ENCODE assay signal across 8 mouse cellular contexts in genomic region chr7:100663729-100664304, GRCm38 (mm10). TPM values are rescaled to one million over a fixed set of nuclear protein-coding genes. Genes with fewer than 3 reads are reported as not detected.
DNase-seq lines count a peak whose midpoint lies in the region; ATAC-seq and TF ChIP-seq lines count a peak whose summit lies in the region.

No protein-coding gene starts in this region.

- no peaks in the 10 kb centered on the region for H3K36me3 ChIP-seq in forebrain, embryonic 10.5 days (replicated peaks)
- no peaks in the 10 kb centered on the region for H3K36me3 ChIP-seq in hindbrain, embryonic 11.5 days (ENCODE audit: control insufficient read depth, insufficient read depth, low read length)
- H3K36me3 ChIP-seq in midbrain, embryonic 13.5 days = no peaks in the 10 kb centered on the region

- no peak for TF ChIP-seq CTCF in layer of hippocampus, adult 2 months (conservative IDR thresholded peaks at IDR 0.05)

- H3K4me1 ChIP-seq in forebrain, embryonic 10.5 days = peaks cover 23% of the 10 kb centered on the region
- no peaks in the 10 kb centered on the region for H3K4me1 ChIP-seq in hindbrain, embryonic 11.5 days (replicated peaks; ENCODE audit: control insufficient read depth, insufficient read depth, low read length)
- peaks cover 16% of the 10 kb centered on the region for H3K4me1 ChIP-seq in midbrain, embryonic 13.5 days (replicated peaks)

- peaks cover 13% of the 10 kb centered on the region for H3K27me3 ChIP-seq in forebrain, embryonic 10.5 days (ENCODE audit: poor library complexity, severe bottlenecking)
- H3K27me3 ChIP-seq in hindbrain, embryonic 11.5 days (ENCODE audit: control insufficient read depth, insufficient read depth, low read length) = no peaks in the 10 kb centered on the region
- H3K27me3 ChIP-seq in midbrain, embryonic 13.5 days = peaks cover 7% of the 10 kb centered on the region; the same call in 1 of the 2 replicates

- no peak for DNase-seq in layer of hippocampus, adult 2 months (ENCODE audit: low spot score in 2 of 2)
- no peak for DNase-seq in layer of hippocampus, postnatal 10 days (ENCODE audit: low spot score in 2 of 2)
- DNase-seq in forebrain, embryonic 10.5 days (ENCODE audit: extremely low spot score, low spot score) = no peak
- DNase-seq in hindbrain, embryonic 11.5 days (ENCODE audit: low spot score) = no peak
- DNase-seq in right cerebral cortex, adult 2 months (ENCODE audit: low spot score in 2 of 2) = no peak
- no peak for DNase-seq in cerebellum, postnatal 36 days

- no peak overlapping the region for H3K4me3 ChIP-seq in layer of hippocampus, adult 2 months
- H3K4me3 ChIP-seq in forebrain, embryonic 10.5 days = peak overlapping the region; percentile 14; the same call in 1 of the 2 replicates
- no peak overlapping the region for H3K4me3 ChIP-seq in hindbrain, embryonic 11.5 days (ENCODE audit: low read depth, low read length)
- H3K4me3 ChIP-seq in midbrain, embryonic 13.5 days (replicated peaks) = no peak overlapping the region

- H3K4me2 ChIP-seq in hindbrain, embryonic 11.5 days (replicated peaks; ENCODE audit: low read depth, low read length) = no peak overlapping the region
- H3K4me2 ChIP-seq in midbrain, embryonic 13.5 days (replicated peaks) = peak overlapping the region; percentile 38

- ATAC-seq in hindbrain, embryonic 11.5 days (ENCODE audit: low FRiP score) = peak; percentile 17; the same call in 1 of the 2 replicates
- peak; percentile 53; the same call in 1 of the 2 replicates for ATAC-seq in midbrain, embryonic 13.5 days
- no peak for ATAC-seq in granulocyte monocyte progenitor cell, adult 5-6 weeks (replicated peaks; ENCODE audit: poor library complexity, severe bottlenecking)

- peak overlapping the region; percentile 37; the same call in 1 of the 2 replicates for H3K27ac ChIP-seq in layer of hippocampus, adult 2 months
- no peak overlapping the region for H3K27ac ChIP-seq in forebrain, embryonic 10.5 days
- H3K27ac ChIP-seq in hindbrain, embryonic 11.5 days (ENCODE audit: low read depth, low read length) = no peak overlapping the region
- H3K27ac ChIP-seq in midbrain, embryonic 13.5 days = no peak overlapping the region

- 69% methylated on average over 11 of the region's 11 CpGs for WGBS in forebrain, embryonic 10.5 days
- 68% methylated on average over 11 of the region's 11 CpGs for WGBS in hindbrain, embryonic 11.5 days
- 56% methylated on average over 11 of the region's 11 CpGs for WGBS in midbrain, embryonic 13.5 days

- no peaks in the 10 kb centered on the region for H3K9me3 ChIP-seq in forebrain, embryonic 10.5 days
- H3K9me3 ChIP-seq in hindbrain, embryonic 11.5 days (ENCODE audit: control insufficient read depth, low read length) = no peaks in the 10 kb centered on the region
- no peaks in the 10 kb centered on the region for H3K9me3 ChIP-seq in midbrain, embryonic 13.5 days

- H3K9ac ChIP-seq in hindbrain, embryonic 11.5 days (ENCODE audit: low read depth, low read length) = no peak overlapping the region
- H3K9ac ChIP-seq in midbrain, embryonic 13.5 days (replicated peaks) = peak overlapping the region; percentile 30

RNA-seq across cellular contexts. Expression of gene Plekhb1, which starts 1.6 kb away (rescaled TPM):
- total RNA-seq in layer of hippocampus, adult 2 months (2021) = 100 to 1,000 TPM; 199 to 203 TPM
- 10 to 100 TPM; 28.9 to 36.8 TPM for total RNA-seq in layer of hippocampus, postnatal 10 days (2021)
- polyA plus RNA-seq in forebrain, embryonic 10.5 days (2016; fragmentation: Nextera tagmentation; extraction: Ambion mirVana) = 3.2 and 4.0 TPM in 2 replicates
- polyA plus RNA-seq in hindbrain, embryonic 11.5 days (2014; fragmentation: Nextera tagmentation; extraction: Ambion mirVana) = 8.3 and 10.7 TPM in 2 replicates
- polyA plus RNA-seq in midbrain, embryonic 13.5 days (2015; fragmentation: Nextera tagmentation; extraction: Ambion mirVana) = 5.1 and 5.8 TPM in 2 replicates
- total RNA-seq in granulocyte monocyte progenitor cell, adult 5-6 weeks (2014; fragmentation: Nextera tagmentation) = not detected in 2 replicates
- not detected in 2 replicates for total RNA-seq in granulocyte monocyte progenitor cell, adult 5-6 weeks (2017)

RNA-seq across cellular contexts. Expression of gene Fam168a, which starts 42.6 kb away (rescaled TPM):
- 100 to 1,000 TPM; 220 to 229 TPM for total RNA-seq in layer of hippocampus, adult 2 months (2021)
- 100 to 1,000 TPM; 228 to 260 TPM for total RNA-seq in layer of hippocampus, postnatal 10 days (2021)
- 30.2 and 35.8 TPM in 2 replicates for polyA plus RNA-seq in forebrain, embryonic 10.5 days (2016; fragmentation: Nextera tagmentation; extraction: Ambion mirVana)
- polyA plus RNA-seq in hindbrain, embryonic 11.5 days (2014; fragmentation: Nextera tagmentation; extraction: Ambion mirVana) = 36.8 and 48.4 TPM in 2 replicates
- polyA plus RNA-seq in midbrain, embryonic 13.5 days (2015; fragmentation: Nextera tagmentation; extraction: Ambion mirVana) = 85.8 and 94.4 TPM in 2 replicates
- 29.7 and 32.1 TPM in 2 replicates for total RNA-seq in granulocyte monocyte progenitor cell, adult 5-6 weeks (2014; fragmentation: Nextera tagmentation)
- total RNA-seq in granulocyte monocyte progenitor cell, adult 5-6 weeks (2017) = 6.3 and 9.5 TPM in 2 replicates

RNA-seq across cellular contexts. Expression of gene Mrpl48, which starts 55.7 kb away (rescaled TPM):
- total RNA-seq in layer of hippocampus, adult 2 months (2021) = 10 to 100 TPM; 64.8 to 67.1 TPM
- total RNA-seq in layer of hippocampus, postnatal 10 days (2021) = 10 to 100 TPM; 54.8 to 55.3 TPM
- 55.8 and 56.6 TPM in 2 replicates for polyA plus RNA-seq in forebrain, embryonic 10.5 days (2016; fragmentation: Nextera tagmentation; extraction: Ambion mirVana)
- 62.9 and 73.1 TPM in 2 replicates for polyA plus RNA-seq in hindbrain, embryonic 11.5 days (2014; fragmentation: Nextera tagmentation; extraction: Ambion mirVana)
- polyA plus RNA-seq in midbrain, embryonic 13.5 days (2015; fragmentation: Nextera tagmentation; extraction: Ambion mirVana) = 80.9 and 89.0 TPM in 2 replicates
- 67.1 TPM in 2 replicates for total RNA-seq in granulocyte monocyte progenitor cell, adult 5-6 weeks (2014; fragmentation: Nextera tagmentation)
- 88.1 and 99.5 TPM in 2 replicates for total RNA-seq in granulocyte monocyte progenitor cell, adult 5-6 weeks (2017)

RNA-seq across cellular contexts. Expression of gene Rab6a, which starts 56.6 kb away (rescaled TPM):
- total RNA-seq in layer of hippocampus, adult 2 months (2021) = 100 to 1,000 TPM; 349 to 374 TPM
- 100 to 1,000 TPM; 297 to 364 TPM for total RNA-seq in layer of hippocampus, postnatal 10 days (2021)
- polyA plus RNA-seq in forebrain, embryonic 10.5 days (2016; fragmentation: Nextera tagmentation; extraction: Ambion mirVana) = 83.8 and 83.9 TPM in 2 replicates
- polyA plus RNA-seq in hindbrain, embryonic 11.5 days (2014; fragmentation: Nextera tagmentation; extraction: Ambion mirVana) = 192 and 212 TPM in 2 replicates
- polyA plus RNA-seq in midbrain, embryonic 13.5 days (2015; fragmentation: Nextera tagmentation; extraction: Ambion mirVana) = 197 and 199 TPM in 2 replicates
- 55.9 and 62.1 TPM in 2 replicates for total RNA-seq in granulocyte monocyte progenitor cell, adult 5-6 weeks (2014; fragmentation: Nextera tagmentation)
- total RNA-seq in granulocyte monocyte progenitor cell, adult 5-6 weeks (2017) = 43.0 and 56.3 TPM in 2 replicates

Comparison
In these comparisons a context has a peak if more than half of its experiments do, and no peak if none do; other contexts are left out.
1. RNA of gene Plekhb1, which starts 1.6 kb away (total RNA-seq): 199 to 203 TPM in layer of hippocampus, adult 2 months and 28.9 to 36.8 TPM in layer of hippocampus, postnatal 10 days; not detected in granulocyte monocyte progenitor cell, adult 5-6 weeks; every median in the first group is over 10 times any median in the second.
2. RNA of gene Fam168a, which starts 42.6 kb away (total RNA-seq): 228 to 260 TPM in layer of hippocampus, postnatal 10 days and 220 to 229 TPM in layer of hippocampus, adult 2 months; 6.3 to 32.1 TPM in granulocyte monocyte progenitor cell, adult 5-6 weeks; every median in the first group is over 4 times any median in the second.